Mouse (Mus musculus): Measurements from ENCODE around the gene Gpr34. TPM values are rescaled to one million over a fixed set of nuclear protein-coding genes. Genes with fewer than 3 reads are reported as not detected.
A peak's percentile ranks its signal among the peaks of the same experiment; 100 is the strongest.

The Gpr34 gene
- polyA plus RNA-seq, 1 experiment from 2014 or later, result 0.67 TPM

DNA sequence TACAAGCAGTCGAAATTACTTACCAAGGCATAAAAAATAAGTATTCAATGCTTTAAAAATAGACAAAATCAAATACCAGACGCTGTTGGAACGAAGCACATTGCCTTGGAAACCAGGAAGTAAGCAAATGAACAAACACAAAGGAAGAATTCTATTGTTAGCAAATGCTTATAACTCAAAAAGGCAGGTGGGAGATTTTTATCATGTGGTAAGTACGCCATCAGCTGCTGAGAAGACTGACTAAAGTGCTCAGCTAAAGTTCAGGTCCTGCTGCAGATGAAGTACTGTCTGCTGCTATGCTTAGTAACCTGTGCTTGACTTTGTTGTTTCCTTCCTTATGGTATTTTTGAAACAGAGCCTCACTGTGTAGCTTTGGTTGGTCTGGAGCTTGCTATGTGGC is 13.4 kb upstream of the Gpr34 start:
- 73% methylated on average over 4 of the region's 4 CpGs for WGBS
- no peak overlapping the region for H3K4me3 ChIP-seq (ENCODE audit: low read depth, low read length)
- no peaks in the 10 kb centered on the region for H3K27me3 ChIP-seq (replicated peaks; ENCODE audit: control insufficient read depth, insufficient read depth, low read length)
- H3K9me3 ChIP-seq (ENCODE audit: control insufficient read depth, low read length), result no peaks in the 10 kb centered on the region
- H3K27ac ChIP-seq (ENCODE audit: low read depth, low read length), result no peak overlapping the region
- no peaks in the 10 kb centered on the region for H3K4me1 ChIP-seq (replicated peaks; ENCODE audit: control insufficient read depth, insufficient read depth, low read length)
- no peak overlapping the region for H3K4me2 ChIP-seq
- DNase-seq (ENCODE audit: low spot score) (no peak), ATAC-seq (replicated peaks; ENCODE audit: low FRiP score) (no peak)
- no peaks in the 10 kb centered on the region for H3K36me3 ChIP-seq (ENCODE audit: control insufficient read depth, insufficient read depth, low read length)
- H3K9ac ChIP-seq (ENCODE audit: low read depth, low read length), result no peak overlapping the region

- no peaks in the 10 kb centered on the region for H3K9me3 ChIP-seq (ENCODE audit: control insufficient read depth, low read length)
- DNase-seq (ENCODE audit: low spot score) (no peak), ATAC-seq (replicated peaks; ENCODE audit: low FRiP score) (no peak)
- H3K9ac ChIP-seq (ENCODE audit: low read depth, low read length), result no peak overlapping the region
- H3K27ac ChIP-seq (ENCODE audit: low read depth, low read length), result no peak overlapping the region
- H3K27me3 ChIP-seq (replicated peaks; ENCODE audit: control insufficient read depth, insufficient read depth, low read length), result no peaks in the 10 kb centered on the region
- no peaks in the 10 kb centered on the region for H3K4me1 ChIP-seq (replicated peaks; ENCODE audit: control insufficient read depth, insufficient read depth, low read length)
- WGBS, result 75% methylated on average over 4 of the region's 4 CpGs
- no peaks in the 10 kb centered on the region for H3K36me3 ChIP-seq (ENCODE audit: control insufficient read depth, insufficient read depth, low read length)
- no peak overlapping the region for H3K4me3 ChIP-seq (ENCODE audit: low read depth, low read length)
- no peak overlapping the region for H3K4me2 ChIP-seq
Observed at GRCm38 (mm10) chrX:13621473-13621872, 10.4 kb upstream of the Gpr34 start.

GRCm38 (mm10) chrX:13622654-13623053 is 9.2 kb upstream of the Gpr34 start:
- no peak overlapping the region for H3K9ac ChIP-seq (ENCODE audit: low read depth, low read length)
- no peak overlapping the region for H3K4me2 ChIP-seq
- DNase-seq (ENCODE audit: low spot score), result no peak
- no peaks in the 10 kb centered on the region for H3K4me1 ChIP-seq (replicated peaks; ENCODE audit: control insufficient read depth, insufficient read depth, low read length)
- ATAC-seq (replicated peaks; ENCODE audit: low FRiP score), result no peak
- no peaks in the 10 kb centered on the region for H3K9me3 ChIP-seq (ENCODE audit: control insufficient read depth, low read length)
- no peak overlapping the region for H3K27ac ChIP-seq (ENCODE audit: low read depth, low read length)
- H3K27me3 ChIP-seq (replicated peaks; ENCODE audit: control insufficient read depth, insufficient read depth, low read length), result no peaks in the 10 kb centered on the region
- H3K36me3 ChIP-seq (ENCODE audit: control insufficient read depth, insufficient read depth, low read length), result no peaks in the 10 kb centered on the region
- H3K4me3 ChIP-seq (ENCODE audit: low read depth, low read length), result no peak overlapping the region
- 76% methylated on average over 5 of the region's 5 CpGs for WGBS

DNA sequence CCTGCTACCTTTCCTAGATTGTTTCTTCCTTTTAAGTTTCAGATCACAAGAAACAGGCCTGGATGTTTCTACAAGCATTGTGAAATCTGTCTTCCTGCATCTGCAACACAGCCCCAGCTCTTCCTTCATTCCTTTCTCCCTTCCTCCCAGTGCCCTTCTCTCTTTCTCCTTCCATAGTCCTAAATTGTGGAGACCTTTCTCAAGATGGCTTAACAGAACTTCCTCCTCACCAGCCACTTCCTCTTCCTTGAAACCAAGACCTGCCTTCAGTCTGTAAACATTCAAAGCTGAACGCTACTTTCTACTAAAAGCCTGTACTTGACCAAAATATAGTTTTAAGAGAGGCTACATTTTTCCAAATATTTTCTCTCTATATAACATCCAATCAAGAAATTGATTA is 4.5 kb downstream of the Gpr34 start:
- H3K36me3 ChIP-seq (ENCODE audit: control insufficient read depth, insufficient read depth, low read length), result no peaks in the 10 kb centered on the region
- H3K4me3 ChIP-seq (ENCODE audit: low read depth, low read length), result no peak overlapping the region
- DNase-seq (ENCODE audit: low spot score) (no peak), ATAC-seq (replicated peaks; ENCODE audit: low FRiP score) (no peak)
- H3K4me1 ChIP-seq (replicated peaks; ENCODE audit: control insufficient read depth, insufficient read depth, low read length), result no peaks in the 10 kb centered on the region
- H3K4me2 ChIP-seq, result no peak overlapping the region
- H3K9me3 ChIP-seq (ENCODE audit: control insufficient read depth, low read length), result no peaks in the 10 kb centered on the region
- no peak overlapping the region for H3K9ac ChIP-seq (ENCODE audit: low read depth, low read length)
- 81% methylated on average over 1 of the region's 1 CpGs for WGBS
- H3K27me3 ChIP-seq (replicated peaks; ENCODE audit: control insufficient read depth, insufficient read depth, low read length), result no peaks in the 10 kb centered on the region
- no peak overlapping the region for H3K27ac ChIP-seq (ENCODE audit: low read depth, low read length)

GRCm38 (mm10) chrX:13638894-13639293 is 7.0 kb downstream of the Gpr34 start:
- H3K4me3 ChIP-seq (ENCODE audit: low read depth, low read length), result no peak overlapping the region
- H3K4me1 ChIP-seq (replicated peaks; ENCODE audit: control insufficient read depth, insufficient read depth, low read length), result no peaks in the 10 kb centered on the region
- WGBS, result 46% methylated on average over 2 of the region's 2 CpGs
- H3K36me3 ChIP-seq (ENCODE audit: control insufficient read depth, insufficient read depth, low read length), result no peaks in the 10 kb centered on the region
- H3K27ac ChIP-seq (ENCODE audit: low read depth, low read length), result no peak overlapping the region
- H3K9me3 ChIP-seq (ENCODE audit: control insufficient read depth, low read length), result no peaks in the 10 kb centered on the region
- no peaks in the 10 kb centered on the region for H3K27me3 ChIP-seq (replicated peaks; ENCODE audit: control insufficient read depth, insufficient read depth, low read length)
- ATAC-seq (replicated peaks; ENCODE audit: low FRiP score) (no peak), DNase-seq (ENCODE audit: low spot score) (no peak)
- no peak overlapping the region for H3K4me2 ChIP-seq
- no peak overlapping the region for H3K9ac ChIP-seq (ENCODE audit: low read depth, low read length)

- DNase-seq (ENCODE audit: low spot score), result no peak
Observed at GRCm38 (mm10) chrX:13651889-13652288, 20.0 kb downstream of the Gpr34 start.

DNA sequence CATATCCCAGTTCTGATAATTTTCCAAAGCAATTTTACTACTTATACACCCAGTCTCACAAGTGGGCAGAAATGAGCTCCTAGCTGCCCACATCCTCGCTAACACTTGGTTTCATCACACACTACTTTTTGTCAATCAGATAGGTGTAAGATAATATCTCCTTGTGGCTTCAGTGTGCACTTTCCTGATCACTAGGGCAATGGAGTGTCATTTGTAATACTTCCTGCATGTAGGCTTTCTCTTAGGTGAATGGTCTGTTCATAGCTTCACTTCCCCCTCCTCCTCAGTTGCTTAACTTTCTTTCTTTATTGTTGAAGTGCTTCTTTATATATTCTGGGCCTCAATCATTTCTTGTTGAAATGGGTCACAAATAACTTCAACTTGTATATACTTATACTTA is 20.4 kb downstream of the Gpr34 start:
- H3K9ac ChIP-seq (ENCODE audit: low read depth, low read length), result no peak overlapping the region
- H3K4me1 ChIP-seq (replicated peaks; ENCODE audit: control insufficient read depth, insufficient read depth, low read length), result no peaks in the 10 kb centered on the region
- DNase-seq (ENCODE audit: low spot score) (no peak), ATAC-seq (replicated peaks; ENCODE audit: low FRiP score) (no peak)
- H3K9me3 ChIP-seq (ENCODE audit: control insufficient read depth, low read length), result no peaks in the 10 kb centered on the region
- no peak overlapping the region for H3K4me3 ChIP-seq (ENCODE audit: low read depth, low read length)
- H3K4me2 ChIP-seq, result no peak overlapping the region
- 57% methylated on average over 1 of the region's 1 CpGs for WGBS
- H3K27me3 ChIP-seq (replicated peaks; ENCODE audit: control insufficient read depth, insufficient read depth, low read length), result no peaks in the 10 kb centered on the region
- H3K36me3 ChIP-seq (ENCODE audit: control insufficient read depth, insufficient read depth, low read length), result no peaks in the 10 kb centered on the region
- H3K27ac ChIP-seq (ENCODE audit: low read depth, low read length), result no peak overlapping the region

More at GRCm38 (mm10) chrX:13651889-13652288, 20.0 kb downstream of the Gpr34 start:
- Histone ChIP-seq H3K4me3 (ENCODE audit: low read depth, low read length) (no peak overlapping the region), H3K27ac (ENCODE audit: low read depth, low read length) (no peak overlapping the region), H3K27me3 (replicated peaks; ENCODE audit: control insufficient read depth, insufficient read depth, low read length) (no peaks in the 10 kb centered on the region), H3K9me3 (ENCODE audit: control insufficient read depth, low read length) (no peaks in the 10 kb centered on the region), H3K4me2 (no peak overlapping the region), H3K9ac (ENCODE audit: low read depth, low read length) (no peak overlapping the region), H3K4me1 (replicated peaks; ENCODE audit: control insufficient read depth, insufficient read depth, low read length) (no peaks in the 10 kb centered on the region), H3K36me3 (ENCODE audit: control insufficient read depth, insufficient read depth, low read length) (no peaks in the 10 kb centered on the region)
- no peak for ATAC-seq (replicated peaks; ENCODE audit: low FRiP score)
- WGBS, result 55% methylated on average over 2 of the region's 2 CpGs

GRCm38 (mm10) chrX:13655005-13655421 is 23.1 kb downstream of the Gpr34 start:
- no peak overlapping the region for H3K9ac ChIP-seq (ENCODE audit: low read depth, low read length)
- no peaks in the 10 kb centered on the region for H3K9me3 ChIP-seq (ENCODE audit: control insufficient read depth, low read length)
- WGBS, result 68% methylated on average over 3 of the region's 3 CpGs
- no peaks in the 10 kb centered on the region for H3K36me3 ChIP-seq (ENCODE audit: control insufficient read depth, insufficient read depth, low read length)
- ATAC-seq (replicated peaks; ENCODE audit: low FRiP score) (no peak), DNase-seq (ENCODE audit: low spot score) (no peak)
- no peak overlapping the region for H3K4me2 ChIP-seq
- no peaks in the 10 kb centered on the region for H3K4me1 ChIP-seq (replicated peaks; ENCODE audit: control insufficient read depth, insufficient read depth, low read length)
- no peak overlapping the region for H3K27ac ChIP-seq (ENCODE audit: low read depth, low read length)
- no peak overlapping the region for H3K4me3 ChIP-seq (ENCODE audit: low read depth, low read length)
- H3K27me3 ChIP-seq (replicated peaks; ENCODE audit: control insufficient read depth, insufficient read depth, low read length), result no peaks in the 10 kb centered on the region

GRCm38 (mm10) chrX:13655906-13656305 is 24.0 kb downstream of the Gpr34 start:
- Histone ChIP-seq H3K4me3 (ENCODE audit: low read depth, low read length) (no peak overlapping the region), H3K27ac (ENCODE audit: low read depth, low read length) (no peak overlapping the region), H3K9ac (ENCODE audit: low read depth, low read length) (no peak overlapping the region), H3K27me3 (replicated peaks; ENCODE audit: control insufficient read depth, insufficient read depth, low read length) (no peaks in the 10 kb centered on the region), H3K9me3 (ENCODE audit: control insufficient read depth, low read length) (no peaks in the 10 kb centered on the region), H3K4me1 (replicated peaks; ENCODE audit: control insufficient read depth, insufficient read depth, low read length) (no peaks in the 10 kb centered on the region), H3K36me3 (ENCODE audit: control insufficient read depth, insufficient read depth, low read length) (no peaks in the 10 kb centered on the region), H3K4me2 (peak overlapping the region; percentile 31)
- no peak for DNase-seq (ENCODE audit: low spot score)
- 74% methylated on average over 6 of the region's 6 CpGs for WGBS
- ATAC-seq (replicated peaks; ENCODE audit: low FRiP score), result no peak
